Mouse (Mus musculus) small intestine, adult 2 months (tissue): ENCODE measurements around the gene Nostrin.

Experiments used
- CTCF ChIP-seq: fragments of 200-500 bp; IDR thresholded peaks from 2 replicates; pipeline ENCODE4 v1.5.1; 2012; ENCODE audit warnings: low read depth, mild to moderate bottlenecking, control low read depth, inconsistent platforms, low read length, moderate library complexity, mixed read lengths; ENCODE audit not compliant: insufficient replicate concordance, insufficient read length; ENCODE audit errors: extremely low read depth
- POLR2A ChIP-seq: fragments of 200-500 bp; IDR thresholded peaks from 2 replicates; pipeline ENCODE4 v1.6.1; 2012; ENCODE audit warnings: low read depth, mild to moderate bottlenecking, control low read depth, inconsistent platforms, low read length, moderate library complexity

GRCm38 (mm10) chr2:69187990-69188389 lies 52.4 kb downstream of the Nostrin start:
- TF ChIP-seq CTCF = no peak
- TF ChIP-seq POLR2A = no peak
